Mouse (Mus musculus) thymus, adult 2 months (tissue): ENCODE measurements around the gene Acer1.

Experiments
- CTCF ChIP-seq: fragments of 200-500 bp; IDR thresholded peaks from 2 replicates; pipeline ENCODE4 v1.5.1; 2012; ENCODE audit warnings: mild to moderate bottlenecking, control low read depth, low read length, moderate library complexity, borderline replicate concordance; ENCODE audit not compliant: control insufficient read depth, poor library complexity, insufficient read depth; ENCODE audit errors: extremely low read depth
- POLR2A ChIP-seq: fragments of 200-500 bp; IDR thresholded peaks from 2 replicates; pipeline ENCODE4 v1.6.1; 2012; ENCODE audit warnings: mild to moderate bottlenecking, low read length, control low read depth, moderate library complexity; ENCODE audit not compliant: control insufficient read depth, poor library complexity, insufficient read depth; ENCODE audit errors: extremely low read depth

- TF ChIP-seq CTCF (no peak), POLR2A (no peak)
Measured at GRCm38 (mm10) chr17:56982013-56982412, at the start of gene Acer1.
